Mouse (Mus musculus): ENCODE results near the gene Gm20737. TPM values are rescaled to one million over a fixed set of nuclear protein-coding genes. Genes with fewer than 3 reads are reported as not detected.
"Not testable (repeated sequence)": the region's sequence is repeated elsewhere in the genome, so short reads cannot be mapped to it uniquely, and the experiment has no call there.

The Gm20737 gene
- not detected in 2 replicates for polyA plus RNA-seq (2015; fragmentation: Nextera tagmentation; extraction: Ambion mirVana)

DNA sequence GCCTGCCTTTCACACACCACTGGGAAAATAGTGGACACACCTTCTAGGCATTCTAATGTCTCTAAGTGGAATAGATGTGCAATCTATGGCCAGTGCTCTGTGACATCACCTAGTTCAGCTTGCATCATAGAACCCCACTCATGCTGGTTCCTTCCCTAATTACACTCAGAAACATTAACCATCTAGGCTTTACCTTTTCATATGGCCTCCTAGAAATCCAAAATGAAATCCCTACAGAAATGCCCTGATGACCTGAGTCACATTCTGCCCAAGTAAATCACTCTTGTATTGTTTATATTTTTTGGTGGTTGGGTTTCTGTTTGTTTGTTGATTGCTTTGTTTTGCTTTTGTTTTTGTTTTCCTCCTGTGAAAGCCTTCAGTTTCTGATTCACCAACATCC, at the start of gene Gm20737:
Gm20737 (minus strand) TSS at position 101 of the 400 bp plus-strand sequence.
- not testable (repeated sequence) for ATAC-seq (ENCODE audit: low FRiP score, low read depth); H3K9ac ChIP-seq; H3K36me3 ChIP-seq; H3K27me3 ChIP-seq; H3K27ac ChIP-seq (replicated peaks); H3K4me1 ChIP-seq (replicated peaks); H3K9me3 ChIP-seq; H3K4me2 ChIP-seq; H3K4me3 ChIP-seq

DNA sequence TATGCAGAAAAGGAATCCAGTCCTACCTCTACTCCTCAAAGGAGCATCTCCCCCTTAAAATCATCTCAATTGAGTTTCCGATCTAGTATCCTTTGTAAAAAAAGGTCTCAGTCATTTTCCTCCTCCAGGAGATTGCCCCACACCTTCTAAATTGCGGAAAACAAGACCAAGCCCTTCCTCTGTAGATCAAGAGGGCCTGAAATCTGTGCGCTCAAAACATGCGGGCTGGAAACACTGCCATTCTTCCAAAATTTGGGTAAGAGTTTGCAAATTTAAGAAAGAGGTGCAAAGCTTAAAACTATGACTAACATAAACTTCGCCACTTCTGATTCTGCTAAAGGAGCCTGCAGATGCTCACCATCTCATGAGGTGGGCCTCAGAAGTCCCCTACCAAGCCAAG, 17.3 kb upstream of the Gm20737 start, which contains the start of gene Gm21775:
Gm21775 (plus strand) TSS at position 301 of the 400 bp plus-strand sequence.
- not testable (repeated sequence) for H3K4me2 ChIP-seq; H3K27me3 ChIP-seq; ATAC-seq (ENCODE audit: low FRiP score, low read depth); H3K9ac ChIP-seq; H3K4me3 ChIP-seq; H3K9me3 ChIP-seq; H3K27ac ChIP-seq (replicated peaks); H3K4me1 ChIP-seq (replicated peaks); H3K36me3 ChIP-seq
- WGBS: 89% methylated on average over 4 of the region's 5 CpGs

Other genes starting within 250 kb of the Gm20737 start
- gene Gm20834, start 211.5 kb downstream of the Gm20737 start, polyA plus RNA-seq (2015; fragmentation: Nextera tagmentation; extraction: Ambion mirVana): not detected in 2 replicates
- not detected in 2 replicates for gene Gm28510, start 123.3 kb downstream of the Gm20737 start, polyA plus RNA-seq (2015; fragmentation: Nextera tagmentation; extraction: Ambion mirVana)
- gene Gm21775, start 17.4 kb upstream of the Gm20737 start, polyA plus RNA-seq (2015; fragmentation: Nextera tagmentation; extraction: Ambion mirVana): not detected in 2 replicates
- gene Gm21900, start 80.3 kb upstream of the Gm20737 start, polyA plus RNA-seq (2015; fragmentation: Nextera tagmentation; extraction: Ambion mirVana): not detected in 2 replicates
- not detected in 2 replicates for gene Gm20777, start 216.4 kb upstream of the Gm20737 start, polyA plus RNA-seq (2015; fragmentation: Nextera tagmentation; extraction: Ambion mirVana)